Mouse (Mus musculus) forebrain, embryonic 10.5 days (tissue): ENCODE data around the gene Cttn. TPM values are rescaled to one million over a fixed set of nuclear protein-coding genes. Genes with fewer than 3 reads are reported as not detected.
A peak's percentile ranks its signal among the peaks of the same experiment; 100 is the strongest.

Experiments
- DNase-seq: peaks from one replicate; pipeline ENCODE4 v3.0.0-alpha.2; 2017; ENCODE audit warnings: low spot score; ENCODE audit errors: extremely low spot score
- H3K27ac ChIP-seq: fragments of 300-500 bp; sonication (generic); 2 replicates; pipeline ENCODE4 v1.5.1; 2016; ENCODE audit warnings: mild to moderate bottlenecking
- H3K27me3 ChIP-seq: fragments of 300-500 bp; sonication (generic); 2 replicates; pipeline ENCODE4 v1.6.1; 2016; ENCODE audit warnings: mild to moderate bottlenecking; ENCODE audit not compliant: poor library complexity, severe bottlenecking
- H3K36me3 ChIP-seq: fragments of 300-500 bp; sonication (generic); replicated peaks from 2 replicates; pipeline ENCODE4 v1.6.1; 2016; ENCODE audit warnings: mild to moderate bottlenecking, moderate library complexity
- H3K4me1 ChIP-seq: fragments of 300-500 bp; sonication (generic); 2 replicates; pipeline ENCODE4 v1.6.1; 2016
- H3K4me3 ChIP-seq: fragments of 300-500 bp; sonication (generic); 2 replicates; pipeline ENCODE4 v1.5.1; 2016; ENCODE audit warnings: mild to moderate bottlenecking, moderate library complexity
- H3K9me3 ChIP-seq: fragments of 300-500 bp; sonication (generic); 2 replicates; pipeline ENCODE4 v1.6.1; 2016; ENCODE audit warnings: mild to moderate bottlenecking, moderate library complexity
- WGBS: fragments of 180-500 bp; shearing (Covaris S2); methylation state at CpG from one replicate; pipeline ENCODE4 v1.1.7; 2016; 5-methylcytosine and 5-hydroxymethylcytosine counted together
- polyA plus RNA-seq: library from polyadenylated mRNA; unstranded; fragments of >200 nt; fragmentation: Nextera tagmentation; extraction: Ambion mirVana; gene quantifications from 2 replicates; pipeline ENCODE4 v1.2.1, GENCODE M21; 2016

The Cttn gene
- polyA plus RNA-seq = 192 and 204 TPM in 2 replicates

GRCm38 (mm10) chr7:144470545-144471059 is at the start of gene Cttn:
Gene Cttn (minus strand): TSS chr7:144471009.
- WGBS = under 1% methylated on average over 30 of the region's 30 CpGs
- Histone ChIP-seq H3K4me1 (peaks cover 31% of the 10 kb centered on the region), H3K36me3 (peaks cover 26% of the 10 kb centered on the region), H3K4me3 (peak within 1 kb of the TSS; percentile 94), H3K9me3 (no peaks in the 10 kb centered on the region), H3K27ac (peak within 1 kb of the TSS; percentile 93), H3K27me3 (no peaks in the 10 kb centered on the region)
- peak; percentile 88 for DNase-seq

GRCm38 (mm10) chr7:144519852-144520251 is 49.0 kb upstream of the Cttn start:
- Histone ChIP-seq H3K4me3 (no peak overlapping the region), H3K27me3 (no peaks in the 10 kb centered on the region), H3K36me3 (peaks cover 55% of the 10 kb centered on the region), H3K4me1 (peaks cover 6% of the 10 kb centered on the region; the same call in 1 of the 2 replicates), H3K9me3 (no peaks in the 10 kb centered on the region), H3K27ac (no peak overlapping the region)
- 96% methylated on average over 5 of the region's 5 CpGs for WGBS
- DNase-seq = no peak

- no peak for DNase-seq
- peaks cover 86% of the 10 kb centered on the region for H3K36me3 ChIP-seq
- H3K4me3 ChIP-seq = no peak overlapping the region
Measured at GRCm38 (mm10) chr7:144516711-144517110, 45.9 kb upstream of the Cttn start.

DNA sequence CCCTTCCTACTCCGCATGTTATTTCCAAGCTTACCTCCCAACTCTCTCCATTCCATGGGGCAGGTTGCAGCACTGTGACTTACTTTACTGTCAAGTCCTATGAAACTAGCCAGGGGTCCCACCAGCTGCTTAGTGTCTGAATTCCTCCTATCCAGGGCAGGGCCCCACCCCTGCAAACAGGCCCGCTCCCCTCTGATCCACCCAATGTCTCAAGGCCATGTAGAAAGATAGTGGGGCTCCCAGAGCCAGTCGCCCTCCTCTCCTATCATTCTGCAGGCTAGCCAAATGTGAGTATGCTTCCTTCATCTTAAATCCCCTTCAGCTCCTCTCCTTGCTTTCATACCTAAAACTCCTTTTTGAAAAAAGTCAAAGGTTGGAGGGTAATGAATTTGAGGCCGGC is 38.3 kb upstream of the Cttn start:
- Histone ChIP-seq H3K4me1 (no peaks in the 10 kb centered on the region), H3K27ac (no peak overlapping the region), H3K36me3 (peaks cover 99% of the 10 kb centered on the region), H3K9me3 (no peaks in the 10 kb centered on the region), H3K4me3 (no peak overlapping the region), H3K27me3 (no peaks in the 10 kb centered on the region)
- DNase-seq = no peak
- 92% methylated on average over 4 of the region's 4 CpGs for WGBS

More at GRCm38 (mm10) chr7:144516711-144517110, 45.9 kb upstream of the Cttn start:
- H3K27me3 ChIP-seq = no peaks in the 10 kb centered on the region
- H3K4me1 ChIP-seq = no peaks in the 10 kb centered on the region
- 86% methylated on average over 5 of the region's 5 CpGs for WGBS
- no peak overlapping the region for H3K27ac ChIP-seq
- no peaks in the 10 kb centered on the region for H3K9me3 ChIP-seq

- Histone ChIP-seq H3K4me1 (no peaks in the 10 kb centered on the region), H3K36me3 (peaks cover 99% of the 10 kb centered on the region), H3K27me3 (no peaks in the 10 kb centered on the region), H3K27ac (no peak overlapping the region), H3K9me3 (no peaks in the 10 kb centered on the region), H3K4me3 (no peak overlapping the region)
- WGBS = 92% methylated on average over 1 of the region's 1 CpGs
- no peak for DNase-seq
Measured at GRCm38 (mm10) chr7:144506807-144507206, 36.0 kb upstream of the Cttn start.

DNA sequence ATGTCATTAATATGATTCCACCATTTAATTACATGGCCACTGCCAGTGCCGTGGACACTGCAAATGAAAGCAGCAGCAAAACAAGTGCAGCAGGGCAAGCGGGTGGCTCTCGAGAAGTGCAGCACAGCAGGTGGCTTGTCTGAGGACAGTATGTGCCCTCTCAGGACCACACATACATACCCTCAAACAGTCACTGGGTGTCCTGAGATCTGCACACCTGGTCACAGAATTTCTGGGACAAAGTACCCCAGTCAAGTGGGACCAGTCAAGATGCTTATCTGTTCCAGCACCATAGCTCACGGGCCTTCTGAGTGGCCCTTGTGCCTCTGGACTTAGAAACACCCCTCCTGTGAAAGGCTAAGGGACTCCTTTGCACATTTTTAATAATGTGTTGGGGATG is 33.1 kb upstream of the Cttn start:
- WGBS = 90% methylated on average over 4 of the region's 4 CpGs
- Histone ChIP-seq H3K4me1 (no peaks in the 10 kb centered on the region), H3K4me3 (no peak overlapping the region), H3K27me3 (no peaks in the 10 kb centered on the region), H3K27ac (no peak overlapping the region), H3K36me3 (peaks cover 97% of the 10 kb centered on the region), H3K9me3 (no peaks in the 10 kb centered on the region)
- no peak for DNase-seq

GRCm38 (mm10) chr7:144492931-144493330 is 22.1 kb upstream of the Cttn start:
- Histone ChIP-seq H3K36me3 (peaks cover 98% of the 10 kb centered on the region), H3K4me1 (no peaks in the 10 kb centered on the region), H3K9me3 (no peaks in the 10 kb centered on the region), H3K27ac (no peak overlapping the region), H3K27me3 (no peaks in the 10 kb centered on the region), H3K4me3 (no peak overlapping the region)
- 79% methylated on average over 1 of the region's 1 CpGs for WGBS
- no peak for DNase-seq

GRCm38 (mm10) chr7:144490201-144490873 is 19.5 kb upstream of the Cttn start:
- WGBS = 92% methylated on average over 8 of the region's 8 CpGs
- Histone ChIP-seq H3K27ac (no peak overlapping the region), H3K4me3 (no peak overlapping the region), H3K4me1 (no peaks in the 10 kb centered on the region), H3K36me3 (peaks cover 96% of the 10 kb centered on the region), H3K27me3 (no peaks in the 10 kb centered on the region), H3K9me3 (no peaks in the 10 kb centered on the region)
- no peak for DNase-seq

GRCm38 (mm10) chr7:144489067-144489774 is 18.4 kb upstream of the Cttn start:
- Histone ChIP-seq H3K27ac (no peak overlapping the region), H3K4me3 (no peak overlapping the region), H3K27me3 (no peaks in the 10 kb centered on the region), H3K36me3 (peaks cover 96% of the 10 kb centered on the region), H3K4me1 (no peaks in the 10 kb centered on the region), H3K9me3 (no peaks in the 10 kb centered on the region)
- WGBS = 94% methylated on average over 6 of the region's 6 CpGs
- no peak for DNase-seq

DNA sequence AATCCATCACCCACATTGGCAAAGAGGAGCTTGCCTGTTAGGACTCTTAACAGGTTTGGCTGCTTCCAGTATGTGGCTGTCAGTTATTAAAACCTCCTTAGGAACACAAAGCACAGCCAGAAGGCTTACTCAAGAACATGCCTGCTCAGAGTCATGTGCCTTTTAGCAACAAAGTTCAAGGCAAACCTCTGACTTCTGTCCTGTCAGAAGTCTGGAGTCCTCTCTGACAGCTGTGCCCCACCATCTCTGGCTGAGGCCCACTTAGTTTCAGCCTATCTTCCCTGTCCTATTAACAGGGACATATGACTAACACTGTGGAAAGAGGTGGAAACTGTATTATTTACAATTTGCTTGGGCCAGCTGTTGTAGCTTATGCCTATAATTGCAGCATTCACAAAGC is 9.5 kb upstream of the Cttn start:
- H3K4me3 ChIP-seq = no peak overlapping the region
- H3K4me1 ChIP-seq = no peaks in the 10 kb centered on the region
- DNase-seq = no peak
- H3K9me3 ChIP-seq = no peaks in the 10 kb centered on the region
- H3K27me3 ChIP-seq = no peaks in the 10 kb centered on the region
- peaks cover 92% of the 10 kb centered on the region for H3K36me3 ChIP-seq
- no peak overlapping the region for H3K27ac ChIP-seq

DNA sequence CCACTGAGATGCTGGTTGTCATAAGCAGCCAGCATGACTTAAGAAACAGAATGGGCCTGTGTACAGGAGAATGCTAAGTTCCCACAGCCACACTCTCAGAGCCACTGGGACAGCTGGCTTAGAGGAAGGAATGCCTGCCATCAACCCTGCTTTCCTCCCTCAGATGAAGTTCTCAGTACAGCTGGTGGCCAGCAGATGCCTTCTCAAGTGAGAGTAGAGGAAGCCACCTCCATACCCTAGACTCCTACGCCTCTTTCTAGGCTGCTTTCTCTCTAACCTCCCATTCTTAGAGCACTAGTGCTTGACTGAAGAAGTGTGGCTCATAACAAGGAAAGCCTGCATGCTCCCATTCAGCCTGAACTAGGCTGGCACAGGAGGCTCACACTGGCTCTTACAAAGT is 8.8 kb upstream of the Cttn start:
- H3K27ac ChIP-seq = no peak overlapping the region
- H3K9me3 ChIP-seq = no peaks in the 10 kb centered on the region
- peaks cover 85% of the 10 kb centered on the region for H3K36me3 ChIP-seq
- no peak for DNase-seq
- no peak overlapping the region for H3K4me3 ChIP-seq
- 92% methylated on average over 1 of the region's 1 CpGs for WGBS
- H3K4me1 ChIP-seq = no peaks in the 10 kb centered on the region
- no peaks in the 10 kb centered on the region for H3K27me3 ChIP-seq

GRCm38 (mm10) chr7:144475741-144476140 is 4.9 kb upstream of the Cttn start:
- Histone ChIP-seq H3K4me3 (no peak overlapping the region), H3K27ac (no peak overlapping the region), H3K36me3 (peaks cover 47% of the 10 kb centered on the region), H3K27me3 (no peaks in the 10 kb centered on the region), H3K9me3 (no peaks in the 10 kb centered on the region), H3K4me1 (peaks cover 5% of the 10 kb centered on the region)
- no peak for DNase-seq
- 83% methylated on average over 3 of the region's 3 CpGs for WGBS

DNA sequence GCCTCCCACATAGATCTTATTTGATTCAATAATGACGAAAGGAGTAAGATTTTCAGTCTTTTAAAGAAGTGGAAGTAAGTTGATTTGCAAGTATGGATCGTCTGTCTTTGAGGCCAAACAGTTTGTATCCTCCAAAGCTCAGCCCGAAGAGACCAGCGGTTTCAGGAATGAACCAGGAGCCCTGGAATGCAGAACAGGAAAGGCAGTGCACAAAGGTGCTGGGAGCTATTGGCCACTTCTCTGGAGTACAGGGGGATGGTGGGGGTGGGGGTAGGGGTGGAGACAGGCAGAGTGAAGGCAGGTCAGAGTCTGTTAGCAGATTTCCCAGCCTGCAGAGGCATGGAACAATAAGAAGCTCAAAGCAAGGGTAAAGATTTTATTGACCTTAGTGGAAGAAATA is 2.7 kb upstream of the Cttn start:
- no peak for DNase-seq
- WGBS = 68% methylated on average over 4 of the region's 4 CpGs

More for the DNA sequence above, 2.7 kb upstream of the Cttn start:
- Histone ChIP-seq H3K36me3 (peaks cover 30% of the 10 kb centered on the region), H3K9me3 (no peaks in the 10 kb centered on the region), H3K4me3 (no peak overlapping the region), H3K4me1 (peaks cover 25% of the 10 kb centered on the region), H3K27me3 (no peaks in the 10 kb centered on the region), H3K27ac (no peak overlapping the region)
